Mouse (Mus musculus) thymus, adult 18-20 months (tissue): ENCODE measurements around the gene Cyp2w1.

Experiments used
- DNase-seq, 2 experiments: peaks; one replicate each; pipeline ENCODE4 v3.0.0; 2022; ENCODE audit warnings: mixed read lengths in 2 of 2

Gene Cyp2w1

GRCm38 (mm10) chr5:139365827-139366226 lies 13.4 kb downstream of the Cyp2w1 start:
- no peak for DNase-seq

- DNase-seq = no peak
Observed at GRCm38 (mm10) chr5:139366484-139366883, 14.1 kb downstream of the Cyp2w1 start.

GRCm38 (mm10) chr5:139367884-139368458 lies 15.6 kb downstream of the Cyp2w1 start:
- peak in 1 of 2 experiments; percentile 33 for DNase-seq

- no peak for DNase-seq
Observed at GRCm38 (mm10) chr5:139368638-139369320, 16.4 kb downstream of the Cyp2w1 start.

DNA sequence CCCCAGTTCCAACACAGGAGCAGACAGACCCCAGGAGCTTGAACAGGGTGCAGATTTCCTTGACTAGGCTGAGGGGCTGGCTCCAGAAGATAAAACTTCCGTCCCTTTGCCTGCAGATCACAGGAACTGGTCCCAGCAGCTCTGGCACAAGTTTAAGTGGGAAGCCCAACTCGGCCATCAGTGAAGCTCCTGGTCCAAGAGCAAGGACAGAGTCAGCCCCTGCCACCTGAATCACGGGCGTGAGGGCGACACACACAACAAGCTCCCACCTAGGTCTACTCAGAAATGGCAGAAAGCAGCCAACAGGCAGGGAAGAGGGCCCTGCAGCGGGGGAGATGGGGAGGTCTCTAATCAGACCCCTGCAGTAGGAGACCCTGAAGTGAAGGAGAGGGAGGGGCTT lies 17.9 kb downstream of the Cyp2w1 start:
- DNase-seq = no peak

GRCm38 (mm10) chr5:139371118-139371517 lies 18.7 kb downstream of the Cyp2w1 start:
- no peak for DNase-seq

DNA sequence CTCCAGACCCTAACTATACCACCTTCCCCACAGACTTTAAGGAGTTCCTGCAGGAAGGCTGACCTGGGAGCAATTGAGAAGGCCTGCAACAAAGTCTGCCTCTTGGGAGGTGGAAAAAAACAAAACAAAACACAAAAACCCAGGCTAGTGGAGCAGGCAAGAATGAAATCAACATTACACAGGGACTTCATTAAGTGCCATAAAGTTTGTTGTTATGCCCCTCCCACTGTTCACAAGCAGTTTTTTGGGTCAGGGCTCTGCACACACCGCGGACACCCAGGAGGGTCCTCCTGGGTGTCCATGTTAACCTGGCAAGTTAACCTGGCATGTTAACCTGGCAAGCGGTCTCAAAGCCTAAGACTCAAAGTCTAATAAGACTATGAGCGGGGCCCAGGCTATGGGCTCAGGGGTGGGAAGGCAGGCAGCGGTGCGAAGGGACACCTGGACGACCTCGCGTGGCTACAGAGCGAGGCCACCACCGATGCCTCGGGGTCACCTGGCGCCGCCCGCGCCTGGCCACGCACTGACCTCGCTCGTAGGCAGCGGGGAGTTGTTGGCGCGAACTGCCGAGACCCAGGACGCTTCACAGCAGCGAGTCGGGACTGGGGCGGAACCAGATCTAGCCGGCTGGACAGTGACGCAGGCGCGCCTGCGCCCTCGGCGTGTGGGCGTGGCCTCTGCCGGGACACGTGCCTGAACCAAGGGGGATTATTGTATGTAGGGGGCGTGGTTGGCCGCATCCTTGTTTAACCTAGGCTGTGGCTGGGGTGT lies 19.4 kb downstream of the Cyp2w1 start:
- peak; percentile 74 to 80 for DNase-seq

GRCm38 (mm10) chr5:139373126-139373525 lies 20.7 kb downstream of the Cyp2w1 start:
- DNase-seq = no peak

DNA sequence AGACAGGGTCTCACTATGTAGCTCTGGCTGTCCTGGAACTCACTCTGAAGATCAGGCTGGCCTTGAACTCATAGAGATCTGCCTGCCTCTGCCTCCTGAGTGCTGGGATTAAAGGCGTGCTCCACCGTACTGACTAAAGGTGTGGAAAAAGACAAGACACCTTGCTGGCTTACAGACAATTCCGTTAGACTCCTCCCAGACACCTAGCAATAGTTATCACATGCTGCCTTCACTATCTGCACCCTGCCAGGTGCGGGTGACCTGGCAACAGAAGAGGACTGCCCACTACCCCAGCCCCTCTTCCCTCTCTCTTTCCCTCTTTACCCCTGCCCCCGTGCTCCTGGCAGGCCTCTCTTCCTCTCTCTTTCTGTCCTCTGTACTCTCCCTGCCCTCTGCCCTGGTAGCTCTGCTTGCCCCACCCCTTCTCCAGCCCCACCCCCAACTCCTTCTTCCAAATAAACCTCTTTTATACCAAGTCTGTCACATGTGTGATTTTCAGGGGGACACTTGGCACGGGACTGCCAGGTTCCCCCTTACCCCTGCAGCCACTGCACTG lies 21.6 kb downstream of the Cyp2w1 start:
- no peak for DNase-seq

DNA sequence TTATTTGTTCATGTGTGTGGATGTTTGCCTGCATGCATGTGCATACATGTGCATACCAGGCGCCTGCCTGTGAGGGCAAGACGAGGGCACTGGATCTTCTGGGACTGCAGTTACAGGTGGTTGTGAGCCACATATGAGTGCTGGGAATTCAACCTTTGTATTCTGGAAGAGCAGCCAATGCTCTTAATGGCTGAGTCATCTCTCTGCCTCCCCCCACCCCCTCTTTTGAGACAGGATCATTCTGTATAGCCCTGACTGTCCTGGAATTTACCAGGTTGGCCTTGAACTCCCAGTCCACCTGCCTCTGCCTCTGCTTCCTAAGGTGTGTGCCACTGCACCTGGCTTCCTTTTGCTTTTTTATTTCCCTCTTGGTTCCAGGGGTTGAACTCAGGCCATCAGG lies 22.4 kb downstream of the Cyp2w1 start:
- DNase-seq = no peak

DNA sequence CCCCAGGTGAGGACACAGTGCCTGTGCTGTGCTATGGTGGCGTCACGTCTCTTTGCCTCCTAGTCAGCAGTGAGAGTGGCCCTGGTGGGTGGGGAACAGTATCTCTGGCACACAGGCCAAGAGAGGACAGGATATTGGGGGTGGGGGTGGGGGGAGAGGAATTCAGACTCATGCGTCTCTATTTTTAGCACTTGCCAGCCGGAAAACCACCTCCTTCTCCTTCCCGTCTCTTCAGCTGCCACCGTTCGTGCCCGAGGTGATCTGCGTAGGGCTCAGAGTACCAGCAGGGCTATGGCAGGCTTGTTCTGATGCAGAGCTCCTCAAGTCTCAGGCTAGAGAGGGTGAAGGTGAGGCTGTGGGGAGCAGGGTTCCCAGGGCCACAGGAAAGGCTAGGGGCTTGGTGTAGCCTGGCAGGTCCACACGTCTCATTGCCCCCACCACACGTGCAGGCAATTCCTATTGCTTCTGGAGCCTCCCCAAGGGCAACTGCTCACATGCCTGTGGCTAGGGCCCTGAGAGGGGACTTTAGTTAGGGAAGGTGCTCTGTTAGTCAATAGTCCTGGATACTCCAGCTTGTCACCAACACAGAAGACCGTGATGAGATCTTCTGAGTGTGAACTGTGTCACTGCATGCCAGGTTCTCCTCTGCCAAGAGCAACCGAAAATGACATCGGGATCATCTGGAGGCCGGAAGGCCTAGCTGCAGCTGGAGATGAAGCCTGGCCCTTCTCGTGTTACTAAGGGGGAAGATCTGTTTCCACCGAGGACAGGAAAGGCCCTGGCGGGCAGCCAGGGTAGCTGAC lies 25.3 kb downstream of the Cyp2w1 start, which contains the start of gene Gpr146:
Gpr146 (plus strand) TSS at position 230 of the 803 bp plus-strand sequence.
- peak; percentile 24 to 54 for DNase-seq

- no peak for DNase-seq
Observed at GRCm38 (mm10) chr5:139378271-139378556, 25.8 kb downstream of the Cyp2w1 start.

- peak; percentile 33 to 34 for DNase-seq
Observed at GRCm38 (mm10) chr5:139378986-139379629, 26.7 kb downstream of the Cyp2w1 start.

GRCm38 (mm10) chr5:139379771-139380384 lies 27.5 kb downstream of the Cyp2w1 start:
- DNase-seq = no peak

DNA sequence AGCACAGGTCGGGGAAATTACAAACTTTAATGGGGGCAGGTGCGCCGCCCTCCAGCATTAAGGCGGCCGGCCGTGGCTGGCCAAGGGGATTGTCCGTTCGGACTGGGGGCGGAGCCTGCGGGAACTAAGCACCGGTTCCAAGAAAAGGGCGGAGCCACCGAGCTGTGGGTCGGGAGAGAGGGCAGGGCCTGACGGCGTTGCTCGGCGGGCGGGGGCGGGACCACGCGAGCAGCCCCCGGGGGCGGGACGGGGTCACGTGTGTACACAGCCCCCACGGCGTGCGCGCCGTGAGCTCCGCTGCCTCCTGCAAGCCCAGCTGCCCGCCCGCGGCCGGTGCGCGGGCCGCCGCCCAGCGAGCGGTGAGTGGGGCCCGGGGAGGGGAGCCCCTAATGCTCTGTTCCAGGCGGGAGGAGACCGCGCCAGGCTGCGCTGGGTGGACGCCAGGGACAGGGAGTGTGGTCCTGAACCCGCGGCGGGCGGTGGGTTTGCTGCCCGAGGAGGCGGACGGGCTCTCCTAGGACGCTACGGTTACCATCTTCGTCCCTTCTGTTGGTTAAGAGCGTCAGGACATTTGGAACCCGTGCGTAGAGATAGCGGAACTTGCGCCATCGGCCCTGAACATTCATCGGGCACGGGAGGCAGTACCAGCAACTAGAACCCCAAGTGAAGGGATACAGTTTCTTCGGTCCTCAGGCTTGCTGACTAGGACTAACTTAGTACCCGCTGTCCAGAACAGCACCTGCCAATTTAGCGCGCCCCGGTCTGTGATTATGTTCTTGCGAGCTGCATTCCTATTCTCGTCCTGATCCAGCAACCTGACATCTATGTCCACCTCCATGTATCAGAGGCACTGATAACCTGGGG lies 28.2 kb downstream of the Cyp2w1 start:
- DNase-seq = peak; percentile 76 to 81

DNA sequence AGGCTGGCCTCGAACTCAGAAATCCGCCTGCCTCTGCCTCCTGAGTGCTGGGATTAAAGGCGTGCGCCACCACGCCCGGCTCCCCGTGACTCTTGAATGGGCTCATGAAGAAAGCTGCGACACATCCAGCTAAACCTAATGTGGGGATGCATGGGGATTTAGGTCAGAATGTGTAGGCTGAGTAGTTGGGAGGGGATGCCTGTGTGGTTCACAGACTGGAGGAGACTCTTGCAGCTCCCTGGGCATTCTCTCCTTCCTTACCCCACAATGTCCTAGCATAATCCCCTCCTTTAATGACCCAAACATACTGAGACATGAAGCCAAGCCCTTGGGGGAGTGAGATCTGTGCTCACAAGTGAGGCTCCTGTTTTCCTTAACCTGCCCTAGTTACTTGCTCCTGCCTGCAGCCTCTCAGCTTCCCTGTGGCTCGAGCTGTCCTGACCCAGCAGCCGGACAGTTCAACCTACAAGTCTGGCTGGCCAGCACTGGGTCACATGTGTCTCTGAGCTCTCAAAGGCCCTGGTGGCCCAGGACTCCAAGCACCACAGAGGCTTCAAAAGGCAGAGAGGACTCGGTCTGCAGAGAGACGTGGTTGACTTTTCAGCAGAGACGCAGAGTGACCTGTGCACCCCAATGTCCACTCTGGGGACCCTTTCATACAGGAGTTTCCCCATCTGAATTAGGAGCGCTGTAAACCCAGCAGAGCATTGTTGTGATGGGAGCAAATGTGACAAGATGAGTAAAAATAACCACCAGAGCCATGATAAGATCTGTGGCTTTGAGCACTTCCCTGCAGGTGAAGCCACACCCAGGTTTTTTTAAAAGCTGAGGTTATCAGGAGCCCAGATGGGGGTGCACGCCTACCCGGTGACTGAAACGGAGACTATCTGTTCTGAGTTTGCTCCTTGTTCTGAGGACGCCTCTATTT lies 29.4 kb downstream of the Cyp2w1 start:
- peak; percentile 58 to 78 for DNase-seq

- peak; percentile 38 to 72 for DNase-seq
Observed at GRCm38 (mm10) chr5:139382760-139383159, 30.3 kb downstream of the Cyp2w1 start.

DNA sequence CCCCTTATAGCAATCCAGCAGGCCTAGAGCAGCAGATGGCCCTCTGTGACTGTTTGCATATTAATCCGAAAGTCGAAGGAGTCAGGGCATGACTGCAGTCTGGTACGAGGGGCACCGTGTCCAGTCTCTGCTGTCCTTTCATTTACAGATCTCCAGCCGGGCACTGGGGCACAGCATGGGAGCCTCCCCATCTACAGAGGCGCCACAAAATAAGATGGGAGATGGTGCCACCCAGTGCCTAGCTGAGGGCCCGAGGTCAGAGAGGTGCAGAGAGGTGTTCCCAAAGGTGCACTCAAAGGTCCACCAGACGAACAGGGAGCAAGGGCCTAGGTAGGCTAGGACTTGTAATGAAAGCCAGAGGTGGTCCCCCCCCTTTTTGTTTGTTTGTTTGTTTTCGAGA lies 30.8 kb downstream of the Cyp2w1 start:
- peak in 1 of 2 experiments; percentile 32 for DNase-seq

- DNase-seq = peak in 1 of 2 experiments; percentile 29
Observed at GRCm38 (mm10) chr5:139384531-139384930, 32.1 kb downstream of the Cyp2w1 start.

DNA sequence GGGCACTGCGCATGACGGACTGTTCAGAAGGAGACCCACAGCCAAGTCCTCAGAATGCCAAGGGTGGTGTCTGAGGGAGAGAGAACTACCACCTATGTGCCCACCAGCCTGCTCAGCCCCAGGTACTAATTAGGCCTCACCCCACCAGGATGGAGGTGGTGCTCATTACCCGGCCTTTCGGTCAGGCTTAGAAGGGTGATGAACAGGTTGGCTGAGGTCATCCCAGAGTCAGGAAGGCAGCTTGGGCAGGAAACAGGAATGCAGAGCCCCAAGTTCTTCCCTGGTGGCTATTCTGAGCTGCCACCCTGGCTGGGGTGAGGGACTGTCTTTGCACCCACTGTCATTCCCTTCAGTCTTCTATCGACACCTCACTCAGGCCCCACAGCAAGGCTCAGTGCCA lies 33.6 kb downstream of the Cyp2w1 start:
- no peak for DNase-seq
